Mouse (Mus musculus) E14TG2a.4 (cell line): Measurements from ENCODE around the gene Kcnd3.
"Not testable (repeated sequence)": the region's sequence is repeated elsewhere in the genome, so short reads cannot be mapped to it uniquely, and the experiment has no call there.

Experiments
- H3K27me3 ChIP-seq: 2 replicates; pipeline ENCODE4 v1.6.1; 2014; ENCODE audit warnings: low read length, control low read depth; ENCODE audit not compliant: insufficient read depth
- H3K36me3 ChIP-seq: 2 replicates; pipeline ENCODE4 v1.6.1; 2014; ENCODE audit warnings: low read length, control low read depth; ENCODE audit not compliant: insufficient read depth
- H3K4me1 ChIP-seq: replicated peaks from 2 replicates; pipeline ENCODE4 v1.6.1; 2014; ENCODE audit warnings: low read depth, low read length, control low read depth
- H3K4me3 ChIP-seq: replicated peaks from 2 replicates; pipeline ENCODE4 v1.5.1; 2014; ENCODE audit warnings: mild to moderate bottlenecking, low read length
- H3K9me3 ChIP-seq: 2 replicates; pipeline ENCODE4 v1.6.1; 2014; ENCODE audit warnings: low read length, control low read depth
- CTCF ChIP-seq: conservative IDR thresholded peaks from 2 replicates; pipeline ENCODE4 v1.5.1; 2014; ENCODE audit warnings: low read length
- NANOG ChIP-seq: IDR thresholded peaks from 2 replicates; pipeline ENCODE4 v1.6.1; 2014; ENCODE audit warnings: borderline replicate concordance, low read length, mixed read lengths
- POU5F1 ChIP-seq: IDR thresholded peaks from 2 replicates; pipeline ENCODE4 v1.6.1; 2014; ENCODE audit warnings: low read length, borderline replicate concordance

The Kcnd3 gene

GRCm38 (mm10) chr3:105693327-105694080 lies 241.4 kb downstream of the Kcnd3 start:
- no peak for TF ChIP-seq NANOG
- no peak for TF ChIP-seq CTCF
- TF ChIP-seq POU5F1, result no peak
- Histone ChIP-seq H3K27me3 (peaks cover 75% of the 10 kb centered on the region), H3K9me3 (no peaks in the 10 kb centered on the region), H3K4me3 (no peak overlapping the region), H3K36me3 (no peaks in the 10 kb centered on the region), H3K4me1 (peaks cover 14% of the 10 kb centered on the region)

GRCm38 (mm10) chr3:105695476-105696386 lies 243.6 kb downstream of the Kcnd3 start:
- Histone ChIP-seq H3K9me3 (no peaks in the 10 kb centered on the region), H3K4me3 (no peak overlapping the region), H3K4me1 (peaks cover 14% of the 10 kb centered on the region), H3K36me3 (no peaks in the 10 kb centered on the region), H3K27me3 (peaks cover 71% of the 10 kb centered on the region)
- no peak for TF ChIP-seq NANOG
- no peak for TF ChIP-seq POU5F1
- no peak for TF ChIP-seq CTCF

- no peak overlapping the region for H3K4me3 ChIP-seq
- H3K36me3 ChIP-seq, result no peaks in the 10 kb centered on the region
- H3K9me3 ChIP-seq, result no peaks in the 10 kb centered on the region
- H3K27me3 ChIP-seq, result peaks cover 77% of the 10 kb centered on the region
- TF ChIP-seq NANOG (no peak), POU5F1 (no peak)
- peaks cover 14% of the 10 kb centered on the region for H3K4me1 ChIP-seq
Observed at GRCm38 (mm10) chr3:105696387-105697147, 244.4 kb downstream of the Kcnd3 start.

GRCm38 (mm10) chr3:105697148-105697441 lies 245.0 kb downstream of the Kcnd3 start:
- Histone ChIP-seq H3K27me3 (peaks cover 79% of the 10 kb centered on the region), H3K4me1 (peaks cover 14% of the 10 kb centered on the region), H3K4me3 (no peak overlapping the region), H3K9me3 (no peaks in the 10 kb centered on the region), H3K36me3 (no peaks in the 10 kb centered on the region)
- TF ChIP-seq POU5F1 (no peak), NANOG (no peak), CTCF (no peak)

- H3K36me3 ChIP-seq, result no peaks in the 10 kb centered on the region
- peaks cover 14% of the 10 kb centered on the region for H3K4me1 ChIP-seq
- no peak overlapping the region for H3K4me3 ChIP-seq
- H3K9me3 ChIP-seq, result no peaks in the 10 kb centered on the region
- no peak for TF ChIP-seq POU5F1
- no peak for TF ChIP-seq NANOG
- no peak for TF ChIP-seq CTCF
- H3K27me3 ChIP-seq, result peaks cover 81% of the 10 kb centered on the region
Observed at GRCm38 (mm10) chr3:105698311-105698710, 246.2 kb downstream of the Kcnd3 start.

DNA sequence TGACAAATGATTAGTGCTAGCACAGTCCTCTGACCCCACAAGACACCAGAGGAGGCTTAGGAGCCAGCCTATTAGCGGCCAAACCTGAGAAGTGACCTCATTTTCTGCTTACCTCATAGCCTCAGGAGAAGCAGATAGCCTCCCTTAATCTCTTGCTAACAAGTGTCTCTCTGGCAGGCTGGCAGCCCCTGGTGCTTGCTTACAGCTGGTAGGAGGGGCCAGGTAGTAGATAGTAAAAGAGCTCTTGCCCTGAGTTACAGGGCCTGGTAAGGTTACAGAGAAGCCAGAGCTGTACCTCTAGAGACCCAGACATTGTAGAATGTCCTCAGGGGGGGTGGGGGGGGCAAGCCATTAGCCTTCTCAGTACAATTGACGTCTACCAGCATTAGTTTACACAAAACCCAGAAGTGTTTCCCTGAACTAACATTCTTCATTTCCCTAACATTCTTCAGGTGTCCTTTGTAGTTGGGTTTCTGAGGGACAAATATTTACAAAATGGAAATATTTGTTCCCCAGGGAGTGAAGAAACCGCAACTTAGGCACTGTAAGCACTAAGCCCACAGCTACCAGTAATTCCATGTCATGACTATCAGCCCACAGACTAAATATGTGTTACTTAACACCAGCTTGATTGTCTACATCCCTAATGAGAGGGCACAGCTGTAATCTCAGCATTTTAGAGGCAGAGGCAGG lies 247.3 kb downstream of the Kcnd3 start:
- H3K36me3 ChIP-seq, result no peaks in the 10 kb centered on the region
- TF ChIP-seq POU5F1 (no peak), NANOG (no peak), CTCF (no peak)
- H3K4me3 ChIP-seq, result no peak overlapping the region

DNA sequence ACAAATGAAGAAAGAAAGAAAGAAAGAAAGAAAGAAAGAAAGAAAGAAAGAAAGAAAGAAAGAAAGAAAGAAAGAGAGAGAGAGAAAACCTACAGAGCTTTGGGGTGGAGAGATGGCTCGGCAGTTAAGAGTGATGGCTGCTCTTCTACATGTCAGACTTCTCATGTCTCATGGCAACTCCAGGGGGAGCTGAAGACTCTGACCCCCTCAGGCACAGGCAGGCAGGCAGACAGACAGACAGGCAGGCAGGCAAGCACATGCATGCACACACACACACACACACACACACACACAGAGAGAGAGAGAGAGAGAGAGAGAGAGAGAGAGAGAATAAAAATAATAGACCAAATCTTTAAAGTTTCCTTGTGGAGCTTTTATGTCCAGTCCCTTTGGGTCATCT lies 248.7 kb downstream of the Kcnd3 start:
- Histone ChIP-seq H3K4me1 (peaks cover 23% of the 10 kb centered on the region), H3K27me3 (peaks cover 82% of the 10 kb centered on the region)
- not testable (repeated sequence) for H3K4me3 ChIP-seq, H3K9me3 ChIP-seq, H3K36me3 ChIP-seq

More for the DNA sequence above, 247.3 kb downstream of the Kcnd3 start:
- Histone ChIP-seq H3K4me1 (peaks cover 22% of the 10 kb centered on the region), H3K27me3 (peaks cover 80% of the 10 kb centered on the region), H3K9me3 (no peaks in the 10 kb centered on the region)

DNA sequence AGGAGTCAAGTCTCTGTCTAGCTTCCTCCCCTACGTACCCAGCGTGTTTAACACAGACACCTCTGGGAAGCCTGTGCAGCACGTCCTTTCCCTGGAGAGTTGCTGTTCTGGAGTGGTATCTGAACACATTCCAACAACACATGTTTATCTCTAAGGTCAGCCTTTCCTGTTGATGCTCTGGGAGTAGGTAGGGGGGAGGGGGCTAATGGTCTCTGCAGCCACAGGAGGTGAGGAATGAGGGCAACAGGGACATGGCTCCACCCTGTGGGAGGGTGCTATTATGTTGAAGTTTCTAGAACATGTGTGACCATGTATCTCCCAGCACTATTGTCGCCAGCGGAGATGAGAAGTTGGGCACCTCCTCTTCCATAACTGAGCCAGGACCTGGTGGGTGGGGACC lies 249.3 kb downstream of the Kcnd3 start:
- H3K36me3 ChIP-seq, result 0 out of 2 replicates have a peak, but pooled peaks cover 3% of the 10 kb centered on the region
- peaks cover 21% of the 10 kb centered on the region for H3K4me1 ChIP-seq
- peaks cover 82% of the 10 kb centered on the region for H3K27me3 ChIP-seq
- H3K4me3 ChIP-seq, result no peak overlapping the region
- TF ChIP-seq POU5F1, result no peak
- no peak for TF ChIP-seq NANOG
- TF ChIP-seq CTCF, result no peak
- no peaks in the 10 kb centered on the region for H3K9me3 ChIP-seq
